Mouse (Mus musculus) cerebellum, adult 2 months (tissue): ENCODE measurements at regions not wholly inside any gene's neighbourhood (a gene's known extent, or its start where the extent isn't known, plus 50 kb on each side); places are given as distances from the start of the nearest gene placed in this dataset.

ENCODE experiments used
- CTCF ChIP-seq: fragments of 200-500 bp; IDR thresholded peaks from 2 replicates; pipeline ENCODE4 v1.5.1; 2011; ENCODE audit warnings: low read depth, mild to moderate bottlenecking, control low read depth, low read length, moderate library complexity, borderline replicate concordance; ENCODE audit not compliant: insufficient read depth
- POLR2A ChIP-seq: fragments of 200-500 bp; IDR thresholded peaks from 2 replicates; pipeline ENCODE4 v1.6.1; 2011; ENCODE audit warnings: low read length, control low read depth, borderline replicate concordance; ENCODE audit not compliant: insufficient read depth

DNA sequence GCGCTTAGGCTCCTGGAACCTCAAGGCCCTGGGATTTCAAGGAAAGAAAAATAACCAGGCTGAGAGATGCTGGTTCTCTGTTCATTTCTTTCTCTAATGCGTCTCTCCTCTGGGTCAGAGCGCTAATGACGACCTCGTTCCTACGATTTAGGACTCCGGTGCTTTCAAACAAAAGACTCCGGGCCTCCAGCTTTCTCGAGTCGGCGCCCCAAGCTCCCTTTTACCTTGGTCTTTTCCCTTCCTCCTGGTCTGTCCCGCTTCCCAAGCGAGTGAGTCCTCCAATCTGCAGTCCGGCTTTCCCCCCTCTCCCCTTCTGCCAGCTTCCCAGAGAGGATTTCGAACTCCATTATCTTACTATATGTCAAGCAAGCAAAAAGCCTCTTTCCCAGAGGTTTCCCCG is 316.5 kb downstream of the Parp8 start:
- TF ChIP-seq POLR2A (no peak), CTCF (no peak)
